Mouse (Mus musculus): ENCODE data around the gene Klhl35.

Klhl35 gene

GRCm38 (mm10) chr7:99452859-99453258 lies 12.9 kb upstream of the Klhl35 start:
- DNase-seq (ENCODE audit: low spot score) = no peak

- no peak for DNase-seq (ENCODE audit: low spot score)
Measured at GRCm38 (mm10) chr7:99454044-99454443, 11.8 kb upstream of the Klhl35 start.

GRCm38 (mm10) chr7:99458849-99459248 lies 7.0 kb upstream of the Klhl35 start:
- no peak for DNase-seq (ENCODE audit: low spot score)

- DNase-seq (ENCODE audit: low spot score) = no peak
Measured at GRCm38 (mm10) chr7:99459888-99460652, 5.7 kb upstream of the Klhl35 start.

- no peak for DNase-seq (ENCODE audit: low spot score)
Measured at GRCm38 (mm10) chr7:99463120-99463519, 2.7 kb upstream of the Klhl35 start.

GRCm38 (mm10) chr7:99467916-99468282 lies 2.1 kb downstream of the Klhl35 start:
- peak; percentile 30 for DNase-seq (ENCODE audit: low spot score)

- peak; percentile 50 for DNase-seq (ENCODE audit: low spot score)
Measured at GRCm38 (mm10) chr7:99468283-99469132, 2.7 kb downstream of the Klhl35 start.

GRCm38 (mm10) chr7:99469680-99470405 lies 4.0 kb downstream of the Klhl35 start:
- DNase-seq (ENCODE audit: low spot score) = no peak

GRCm38 (mm10) chr7:99471578-99471977 lies 5.8 kb downstream of the Klhl35 start:
- DNase-seq (ENCODE audit: low spot score) = no peak

- DNase-seq (ENCODE audit: low spot score) = no peak
Measured at GRCm38 (mm10) chr7:99473638-99474407, 8.0 kb downstream of the Klhl35 start.

GRCm38 (mm10) chr7:99474836-99475561 lies 9.2 kb downstream of the Klhl35 start:
- DNase-seq (ENCODE audit: low spot score) = no peak

- DNase-seq (ENCODE audit: low spot score) = no peak
Measured at GRCm38 (mm10) chr7:99475562-99475911, 9.7 kb downstream of the Klhl35 start.

GRCm38 (mm10) chr7:99476558-99477114 lies 10.8 kb downstream of the Klhl35 start:
- no peak for DNase-seq (ENCODE audit: low spot score)

GRCm38 (mm10) chr7:99477235-99477634 lies 11.4 kb downstream of the Klhl35 start:
- DNase-seq (ENCODE audit: low spot score) = no peak

GRCm38 (mm10) chr7:99482637-99483036 lies 16.8 kb downstream of the Klhl35 start:
- DNase-seq (ENCODE audit: low spot score) = no peak

GRCm38 (mm10) chr7:99483271-99483923 lies 17.6 kb downstream of the Klhl35 start, which contains the start of gene Rps3:
Rps3 (minus strand) TSS chr7:99483738.
- DNase-seq (ENCODE audit: low spot score) = peak; percentile 82

GRCm38 (mm10) chr7:99483924-99484319 lies 18.1 kb downstream of the Klhl35 start:
- no peak for DNase-seq (ENCODE audit: low spot score)

GRCm38 (mm10) chr7:99484679-99485078 lies 18.9 kb downstream of the Klhl35 start:
- DNase-seq (ENCODE audit: low spot score) = no peak

- DNase-seq (ENCODE audit: low spot score) = no peak
Measured at GRCm38 (mm10) chr7:99489708-99490107, 23.9 kb downstream of the Klhl35 start.

- no peak for DNase-seq (ENCODE audit: low spot score)
Measured at GRCm38 (mm10) chr7:99499128-99499527, 33.3 kb downstream of the Klhl35 start.

All from urinary bladder, postnatal 25 days (tissue).